Mouse (Mus musculus) hindbrain, embryonic 16.5 days (tissue): ENCODE results near the gene Tgfb1. TPM values are rescaled to one million over a fixed set of nuclear protein-coding genes. Genes with fewer than 3 reads are reported as not detected.

Experiments used
- ATAC-seq: fragments of 200-750 bp; cut with Nextera tagmentation; 2 replicates; pipeline ENCODE4 v1.8.0; 2017; ENCODE audit warnings: moderate TSS enrichment, moderate library complexity
- H3K27ac ChIP-seq: fragments of 300-500 bp; sonication (generic); 2 replicates; pipeline ENCODE4 v1.5.1; 2014; ENCODE audit warnings: low read depth, mild to moderate bottlenecking, control low read depth, low read length, moderate library complexity
- H3K27me3 ChIP-seq: fragments of 300-500 bp; sonication (generic); replicated peaks from 2 replicates; pipeline ENCODE4 v1.6.1; 2014; ENCODE audit warnings: low read length; ENCODE audit not compliant: control insufficient read depth, insufficient read depth
- H3K36me3 ChIP-seq: fragments of 300-500 bp; sonication (generic); 2 replicates; pipeline ENCODE4 v1.6.1; 2014; ENCODE audit warnings: mild to moderate bottlenecking, low read length, moderate library complexity, mixed read lengths; ENCODE audit not compliant: control insufficient read depth, insufficient read depth
- H3K4me1 ChIP-seq: fragments of 300-500 bp; sonication (generic); 2 replicates; pipeline ENCODE4 v1.6.1; 2014; ENCODE audit warnings: low read depth, low read length; ENCODE audit not compliant: control insufficient read depth, insufficient read depth
- H3K4me2 ChIP-seq: fragments of 300-500 bp; sonication (generic); 2 replicates; pipeline ENCODE4 v1.6.1; 2014; ENCODE audit warnings: mild to moderate bottlenecking, low read length, control low read depth, moderate library complexity
- H3K4me3 ChIP-seq: fragments of 300-500 bp; sonication (generic); 2 replicates; pipeline ENCODE4 v1.5.1; 2014; ENCODE audit warnings: mild to moderate bottlenecking, low read length, control low read depth, moderate library complexity
- H3K9ac ChIP-seq: fragments of 300-500 bp; sonication (generic); 2 replicates; pipeline ENCODE4 v1.6.1; 2014; ENCODE audit warnings: low read depth, mild to moderate bottlenecking, control low read depth, low read length, moderate library complexity
- H3K9me3 ChIP-seq: fragments of 300-500 bp; sonication (generic); 2 replicates; pipeline ENCODE4 v1.6.1; 2014; ENCODE audit warnings: mild to moderate bottlenecking, low read length, moderate library complexity; ENCODE audit not compliant: control insufficient read depth
- WGBS: fragments of 180-500 bp; shearing (Covaris S2); extraction: QIAGEN DNeasy Blood & Tissue Kit; methylation state at CpG from one replicate; pipeline ENCODE4 v1.1.7; 2014; 5-methylcytosine and 5-hydroxymethylcytosine counted together
- polyA plus RNA-seq: library from polyadenylated mRNA; unstranded; fragments of >200 nt; fragmentation: Nextera tagmentation; extraction: Ambion mirVana; gene quantifications from 2 replicates; pipeline ENCODE4 v1.2.1, GENCODE M21; 2015

Gene Tgfb1
- polyA plus RNA-seq, 1 experiment from 2014 or later = 0.63 TPM

- H3K9me3 ChIP-seq = no peaks in the 10 kb centered on the region
- no peak overlapping the region for H3K9ac ChIP-seq
- no peak overlapping the region for H3K4me2 ChIP-seq
- peaks cover 70% of the 10 kb centered on the region for H3K36me3 ChIP-seq
- no peak for ATAC-seq
- 83% methylated on average over 4 of the region's 4 CpGs for WGBS
- H3K27ac ChIP-seq = no peak overlapping the region
- no peak overlapping the region for H3K4me3 ChIP-seq
- no peaks in the 10 kb centered on the region for H3K4me1 ChIP-seq
- H3K27me3 ChIP-seq = no peaks in the 10 kb centered on the region
These were observed 48.2 kb downstream of the Tgfb1 start for GRCm38 (mm10) chr7:25734991-25735390.

GRCm38 (mm10) chr7:25736920-25737319 lies 50.1 kb downstream of the Tgfb1 start:
- Histone ChIP-seq H3K4me1 (no peaks in the 10 kb centered on the region), H3K9me3 (no peaks in the 10 kb centered on the region), H3K4me2 (no peak overlapping the region), H3K27me3 (no peaks in the 10 kb centered on the region), H3K36me3 (peaks cover 69% of the 10 kb centered on the region), H3K4me3 (no peak overlapping the region), H3K27ac (no peak overlapping the region), H3K9ac (no peak overlapping the region)
- ATAC-seq = no peak
- WGBS = 100% methylated on average over 2 of the region's 2 CpGs

DNA sequence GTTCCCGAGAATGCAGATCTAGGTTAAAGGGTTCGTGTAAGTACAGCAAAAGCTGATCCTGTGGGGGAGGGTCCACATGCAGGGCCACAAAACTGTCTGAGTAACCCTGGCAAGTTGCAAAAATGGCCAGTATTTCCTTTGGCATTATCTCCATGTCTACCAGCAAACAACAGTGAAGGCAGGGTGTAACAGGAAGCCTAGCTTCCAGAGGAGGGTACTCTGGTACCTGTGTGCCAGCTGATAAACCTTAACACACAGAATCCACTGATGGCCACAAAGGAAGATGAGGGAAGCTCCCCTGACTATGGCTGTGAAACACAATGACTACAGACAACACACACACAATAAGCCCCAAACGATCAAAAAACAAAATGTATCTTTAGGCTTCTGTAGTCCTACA lies 51.5 kb downstream of the Tgfb1 start:
- Histone ChIP-seq H3K4me2 (no peak overlapping the region), H3K4me3 (no peak overlapping the region), H3K36me3 (peaks cover 69% of the 10 kb centered on the region), H3K9me3 (no peaks in the 10 kb centered on the region), H3K27me3 (no peaks in the 10 kb centered on the region), H3K4me1 (no peaks in the 10 kb centered on the region), H3K27ac (no peak overlapping the region), H3K9ac (no peak overlapping the region)
- WGBS = 93% methylated on average over 3 of the region's 3 CpGs
- no peak for ATAC-seq

DNA sequence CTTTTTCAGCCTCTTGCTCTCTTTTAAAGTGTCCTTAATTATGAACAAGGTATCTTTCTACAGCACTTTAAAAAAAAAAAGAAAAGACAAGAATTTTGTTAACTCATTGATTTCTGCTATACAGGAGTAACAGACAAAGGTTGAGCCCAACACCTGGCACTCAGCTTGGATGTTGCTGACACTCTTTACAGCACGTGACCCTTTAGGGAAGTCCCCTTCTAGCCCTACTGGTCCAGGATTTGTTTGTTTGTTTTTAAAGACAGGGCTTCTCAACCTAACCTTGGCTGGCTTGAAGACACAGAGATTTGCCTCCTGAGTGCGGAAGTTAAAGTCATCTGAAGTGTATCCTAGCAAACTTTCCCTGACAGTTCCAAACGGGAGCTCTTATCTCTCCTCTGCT lies 60.0 kb downstream of the Tgfb1 start:
- ATAC-seq = no peak
- no peak overlapping the region for H3K27ac ChIP-seq
- no peaks in the 10 kb centered on the region for H3K9me3 ChIP-seq
- H3K9ac ChIP-seq = no peak overlapping the region
- no peaks in the 10 kb centered on the region for H3K27me3 ChIP-seq
- no peak overlapping the region for H3K4me3 ChIP-seq
- H3K36me3 ChIP-seq = peaks cover 71% of the 10 kb centered on the region
- H3K4me2 ChIP-seq = no peak overlapping the region
- H3K4me1 ChIP-seq = peaks cover 2% of the 10 kb centered on the region
- WGBS = 78% methylated on average over 3 of the region's 3 CpGs

- H3K4me3 ChIP-seq = peak overlapping the region; percentile 99
- H3K4me1 ChIP-seq = peaks cover 19% of the 10 kb centered on the region
- H3K4me2 ChIP-seq = peak overlapping the region; percentile 96
- no peaks in the 10 kb centered on the region for H3K9me3 ChIP-seq
- ATAC-seq = no peak
- no peaks in the 10 kb centered on the region for H3K27me3 ChIP-seq
- peaks cover 19% of the 10 kb centered on the region for H3K36me3 ChIP-seq
- no peak overlapping the region for H3K27ac ChIP-seq
- peak overlapping the region; percentile 99 for H3K9ac ChIP-seq
These were observed 66.3 kb downstream of the Tgfb1 start for GRCm38 (mm10) chr7:25753076-25753475.

DNA sequence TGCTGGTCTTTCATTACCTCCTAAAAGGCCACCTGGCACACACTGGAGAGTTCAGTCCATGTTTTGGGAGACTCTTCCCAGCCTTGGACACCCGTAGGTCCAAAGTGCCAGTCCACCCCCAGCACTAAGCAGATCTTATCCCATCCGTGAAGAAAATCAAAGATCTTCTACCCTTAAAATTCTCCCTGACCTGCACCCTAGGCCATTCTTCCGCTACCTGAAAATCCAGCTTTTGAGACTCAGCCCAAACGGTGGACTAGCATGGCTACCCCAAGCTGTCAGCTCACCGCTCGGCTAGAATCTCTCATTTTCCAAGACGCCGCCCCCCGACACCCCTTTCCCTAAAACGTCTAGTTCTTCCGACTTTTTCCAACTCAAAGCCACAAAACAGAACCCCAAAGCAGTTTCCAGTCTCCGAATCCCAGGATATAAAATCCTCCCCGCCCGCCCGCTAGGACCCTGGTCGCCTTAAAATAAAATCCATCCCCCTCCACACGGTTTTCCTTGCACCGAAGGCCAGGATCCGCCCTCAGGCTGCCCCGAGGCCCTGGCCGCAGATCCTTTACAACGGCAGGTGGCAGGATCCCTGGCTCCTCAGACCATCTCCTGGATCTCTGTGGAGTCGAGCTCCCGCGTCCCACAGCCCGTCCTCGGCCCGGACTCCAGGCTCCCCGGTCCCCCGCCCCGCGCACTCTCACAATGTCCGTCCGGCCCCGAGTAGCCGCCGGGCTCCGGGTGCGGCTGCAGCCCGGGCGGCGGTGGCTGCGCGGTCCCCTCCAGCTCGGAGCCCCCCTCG lies 67.0 kb downstream of the Tgfb1 start:
- H3K9ac ChIP-seq = peak overlapping the region; percentile 99
- H3K27me3 ChIP-seq = no peaks in the 10 kb centered on the region
- peaks cover 19% of the 10 kb centered on the region for H3K4me1 ChIP-seq
- H3K4me2 ChIP-seq = peak overlapping the region; percentile 96
- peak overlapping the region; percentile 98 for H3K27ac ChIP-seq
- WGBS = 2% methylated on average over 42 of the region's 46 CpGs
- ATAC-seq = no peak; the same call in 1 of the 2 replicates
- H3K9me3 ChIP-seq = no peaks in the 10 kb centered on the region
- H3K36me3 ChIP-seq = peaks cover 12% of the 10 kb centered on the region
- peak overlapping the region; percentile 99 for H3K4me3 ChIP-seq

GRCm38 (mm10) chr7:25754439-25754737 lies 67.6 kb downstream of the Tgfb1 start:
- WGBS = 0% methylated on average over 14 of the region's 30 CpGs
- Histone ChIP-seq H3K9me3 (no peaks in the 10 kb centered on the region), H3K4me1 (peaks cover 19% of the 10 kb centered on the region), H3K27ac (peak overlapping the region; percentile 98), H3K36me3 (peaks cover 8% of the 10 kb centered on the region), H3K27me3 (no peaks in the 10 kb centered on the region), H3K9ac (peak overlapping the region; percentile 99), H3K4me2 (peak overlapping the region; percentile 96), H3K4me3 (peak overlapping the region; percentile 99)
- ATAC-seq = no peak

Other genes with a start within 250 kb of the Tgfb1 start
- 0.59 and 1.6 TPM in 2 replicates for gene Ceacam1, start 209.4 kb upstream of the Tgfb1 start, polyA plus RNA-seq
- gene Ceacam2, start 147.1 kb upstream of the Tgfb1 start, polyA plus RNA-seq = 0.05 and 0.16 TPM in 2 replicates
- gene Erich4, start 71.1 kb upstream of the Tgfb1 start, polyA plus RNA-seq = not detected in 2 replicates
- gene Dmac2, start 67.6 kb upstream of the Tgfb1 start, polyA plus RNA-seq = 51.4 and 52.0 TPM in 2 replicates
- 0.89 and 1.1 TPM in 2 replicates for gene B3gnt8, start 60.3 kb upstream of the Tgfb1 start, polyA plus RNA-seq
- 46.8 and 51.8 TPM in 2 replicates for gene Bckdha, start 28.0 kb upstream of the Tgfb1 start, polyA plus RNA-seq
- 39.5 and 42.9 TPM in 2 replicates for gene Exosc5, start 27.8 kb upstream of the Tgfb1 start, polyA plus RNA-seq
- 101 and 129 TPM in 2 replicates for gene Tmem91, start 11.8 kb upstream of the Tgfb1 start, polyA plus RNA-seq
- 48.4 and 49.8 TPM in 2 replicates for gene B9d2, start 6.2 kb upstream of the Tgfb1 start, polyA plus RNA-seq
- 29.3 and 40.1 TPM in 2 replicates for gene Ccdc97, start 32.1 kb downstream of the Tgfb1 start, polyA plus RNA-seq
- gene Hnrnpul1, start 67.8 kb downstream of the Tgfb1 start, polyA plus RNA-seq = 32.3 and 37.6 TPM in 2 replicates
- 18.1 and 25.5 TPM in 2 replicates for gene Axl, start 101.7 kb downstream of the Tgfb1 start, polyA plus RNA-seq
- 4.1 and 4.6 TPM in 2 replicates for gene Cyp2s1, start 129.9 kb downstream of the Tgfb1 start, polyA plus RNA-seq
- not detected in 2 replicates for gene Cyp2b10, start 210.6 kb downstream of the Tgfb1 start, polyA plus RNA-seq